Mouse (Mus musculus): ENCODE results near the gene Ppargc1a.

The Ppargc1a gene

DNA sequence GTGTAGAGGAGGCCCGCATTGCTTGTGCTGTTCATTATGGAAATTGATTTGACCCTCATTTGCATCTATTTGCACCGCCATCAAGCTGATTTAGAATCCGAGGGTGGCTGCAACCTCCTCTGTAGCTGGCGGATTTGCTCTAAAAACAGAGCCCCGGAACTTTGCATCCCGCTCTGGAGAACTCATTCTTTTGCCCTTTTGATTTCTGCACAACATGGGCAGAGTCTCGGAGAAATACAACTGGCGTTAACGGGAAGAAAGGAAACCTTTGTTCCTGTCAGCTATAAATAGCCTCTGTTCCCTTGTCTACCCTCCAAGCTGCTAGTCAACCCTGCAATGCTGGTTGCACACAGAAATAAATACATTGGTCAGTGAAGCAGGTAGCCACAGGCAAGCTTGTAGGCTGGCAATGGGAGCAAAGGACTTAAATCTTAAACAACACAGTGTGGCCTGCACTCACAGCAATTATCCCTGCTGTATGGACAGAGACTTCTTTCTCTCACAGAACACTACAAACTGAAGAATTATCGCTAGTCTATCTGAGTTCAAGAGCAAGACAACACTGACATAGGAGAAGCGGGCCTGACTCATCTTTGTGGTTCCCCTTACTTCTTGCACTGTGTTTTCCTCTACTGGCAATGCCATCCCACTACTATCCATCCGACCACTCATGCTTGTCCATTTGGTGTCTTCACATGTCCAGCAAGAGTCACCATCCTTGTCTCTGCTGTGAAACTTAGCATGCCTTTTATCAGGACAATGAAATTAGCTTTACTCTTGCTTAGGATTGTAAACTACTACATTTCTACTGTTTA is 155.0 kb downstream of the Ppargc1a start:
- peak; percentile 2 to 9 for DNase-seq

DNA sequence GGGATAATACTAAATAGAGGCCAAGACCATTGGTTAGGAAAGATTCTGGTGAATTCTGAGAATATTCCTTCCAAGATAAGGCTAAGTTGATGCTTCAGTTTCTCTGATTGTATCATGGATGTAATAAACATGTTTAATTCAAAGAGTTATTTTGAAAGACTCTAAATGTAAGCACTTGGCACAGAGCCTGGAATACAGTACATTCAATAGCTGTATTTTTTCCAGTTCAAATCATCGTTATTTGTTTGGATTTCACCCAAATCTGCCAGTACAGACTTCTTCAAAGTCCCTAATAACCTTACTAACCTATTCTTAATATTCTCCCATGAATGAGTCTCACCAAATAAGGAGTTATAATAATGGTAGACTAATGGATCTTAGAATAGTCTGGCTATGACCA is 157.5 kb downstream of the Ppargc1a start:
- no peak for DNase-seq

DNA sequence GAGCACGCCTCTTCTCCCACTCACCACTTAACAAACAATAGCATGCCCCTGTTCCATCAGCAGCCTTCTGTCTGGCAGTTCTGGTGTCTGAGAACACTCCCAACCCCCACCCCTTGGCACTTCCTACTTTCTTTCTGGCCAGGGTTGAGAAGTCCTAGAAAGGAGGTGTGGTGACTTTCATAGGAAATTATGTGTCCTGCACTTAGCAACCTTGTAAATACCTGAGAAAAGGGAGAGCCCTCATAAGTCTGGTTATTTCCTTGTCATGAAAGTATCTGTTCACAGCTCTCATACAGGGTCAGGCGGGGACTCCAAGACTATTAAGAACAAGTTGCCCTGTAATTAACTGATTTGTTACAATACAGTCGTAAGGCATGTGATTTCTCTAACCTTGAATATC is 161.1 kb downstream of the Ppargc1a start:
- no peak for DNase-seq

All from cerebellum, postnatal 14 days (tissue).